Mouse (Mus musculus): ENCODE measurements around the gene Rab11fip3. TPM values are rescaled to one million over a fixed set of nuclear protein-coding genes. Genes with fewer than 3 reads are reported as not detected.
A peak's percentile ranks its signal among the peaks of the same experiment; 100 is the strongest.

The Rab11fip3 gene
- polyA plus RNA-seq, 1 experiment from 2014 or later, result 28.6 TPM

GRCm38 (mm10) chr17:25955736-25956135, 113.6 kb downstream of the Rab11fip3 start:
- Histone ChIP-seq H3K27me3 (ENCODE audit: control insufficient read depth, insufficient read depth, low read length) (peaks cover 28% of the 10 kb centered on the region), H3K4me2 (ENCODE audit: low read length) (no peak overlapping the region), H3K9ac (replicated peaks; ENCODE audit: low read length) (no peak overlapping the region), H3K27ac (replicated peaks; ENCODE audit: low read depth, low read length) (no peak overlapping the region), H3K36me3 (ENCODE audit: control insufficient read depth, insufficient read depth, low read length) (peaks cover 28% of the 10 kb centered on the region), H3K9me3 (ENCODE audit: control insufficient read depth, low read length) (no peaks in the 10 kb centered on the region), H3K4me3 (replicated peaks; ENCODE audit: low read depth, low read length) (no peak overlapping the region), H3K4me1 (ENCODE audit: control insufficient read depth, insufficient read depth, low read length) (no peaks in the 10 kb centered on the region)
- no peak for DNase-seq
- WGBS, result 70% methylated on average over 3 of the region's 3 CpGs
- ATAC-seq (ENCODE audit: low FRiP score, low TSS enrichment), result no peak

GRCm38 (mm10) chr17:25954671-25955070, 114.7 kb downstream of the Rab11fip3 start:
- Histone ChIP-seq H3K4me2 (ENCODE audit: low read length) (no peak overlapping the region), H3K4me1 (ENCODE audit: control insufficient read depth, insufficient read depth, low read length) (no peaks in the 10 kb centered on the region), H3K4me3 (replicated peaks; ENCODE audit: low read depth, low read length) (no peak overlapping the region), H3K9ac (replicated peaks; ENCODE audit: low read length) (no peak overlapping the region), H3K27ac (replicated peaks; ENCODE audit: low read depth, low read length) (no peak overlapping the region), H3K9me3 (ENCODE audit: control insufficient read depth, low read length) (no peaks in the 10 kb centered on the region), H3K27me3 (ENCODE audit: control insufficient read depth, insufficient read depth, low read length) (peaks cover 39% of the 10 kb centered on the region), H3K36me3 (ENCODE audit: control insufficient read depth, insufficient read depth, low read length) (peaks cover 18% of the 10 kb centered on the region)
- DNase-seq, result no peak
- no peak for ATAC-seq (ENCODE audit: low FRiP score, low TSS enrichment)
- 80% methylated on average over 2 of the region's 2 CpGs for WGBS

- H3K4me1 ChIP-seq (ENCODE audit: control insufficient read depth, insufficient read depth, low read length), result no peaks in the 10 kb centered on the region
- no peak for ATAC-seq (ENCODE audit: low FRiP score, low TSS enrichment)
- H3K4me2 ChIP-seq (ENCODE audit: low read length), result no peak overlapping the region
- H3K36me3 ChIP-seq (ENCODE audit: control insufficient read depth, insufficient read depth, low read length), result 0 out of 2 replicates have a peak, but pooled peaks cover 5% of the 10 kb centered on the region
- H3K9ac ChIP-seq (replicated peaks; ENCODE audit: low read length), result no peak overlapping the region
- no peak overlapping the region for H3K27ac ChIP-seq (replicated peaks; ENCODE audit: low read depth, low read length)
- H3K4me3 ChIP-seq (replicated peaks; ENCODE audit: low read depth, low read length), result no peak overlapping the region
- peaks cover 40% of the 10 kb centered on the region for H3K27me3 ChIP-seq (ENCODE audit: control insufficient read depth, insufficient read depth, low read length)
- WGBS, result 77% methylated on average over 5 of the region's 5 CpGs
- no peaks in the 10 kb centered on the region for H3K9me3 ChIP-seq (ENCODE audit: control insufficient read depth, low read length)
- no peak for DNase-seq
Measured at GRCm38 (mm10) chr17:25953161-25953560, 116.2 kb downstream of the Rab11fip3 start.

GRCm38 (mm10) chr17:25951803-25952623, 117.3 kb downstream of the Rab11fip3 start, which contains the start of gene A930017K11Rik:
Gene A930017K11Rik, minus strand, starts transcription at chr17:25952565.
- DNase-seq, result no peak
- ATAC-seq (ENCODE audit: low FRiP score, low TSS enrichment), result no peak
- peaks cover 40% of the 10 kb centered on the region for H3K27me3 ChIP-seq (ENCODE audit: control insufficient read depth, insufficient read depth, low read length)
- H3K9ac ChIP-seq (replicated peaks; ENCODE audit: low read length), result no peak within 1 kb of the TSS
- no peaks in the 10 kb centered on the region for H3K4me1 ChIP-seq (ENCODE audit: control insufficient read depth, insufficient read depth, low read length)
- peak within 1 kb of the TSS; percentile 22 for H3K4me3 ChIP-seq (replicated peaks; ENCODE audit: low read depth, low read length)
- H3K9me3 ChIP-seq (ENCODE audit: control insufficient read depth, low read length), result no peaks in the 10 kb centered on the region
- 1% methylated on average over 58 of the region's 58 CpGs for WGBS
- H3K36me3 ChIP-seq (ENCODE audit: control insufficient read depth, insufficient read depth, low read length), result no peaks in the 10 kb centered on the region
- no peak within 1 kb of the TSS for H3K27ac ChIP-seq (replicated peaks; ENCODE audit: low read depth, low read length)
- peak within 1 kb of the TSS; percentile 43 for H3K4me2 ChIP-seq (ENCODE audit: low read length)

GRCm38 (mm10) chr17:25951225-25951802, 118.0 kb downstream of the Rab11fip3 start:
- H3K9me3 ChIP-seq (ENCODE audit: control insufficient read depth, low read length), result no peaks in the 10 kb centered on the region
- peak overlapping the region; percentile 22 for H3K4me3 ChIP-seq (replicated peaks; ENCODE audit: low read depth, low read length)
- H3K4me1 ChIP-seq (ENCODE audit: control insufficient read depth, insufficient read depth, low read length), result no peaks in the 10 kb centered on the region
- peaks cover 40% of the 10 kb centered on the region for H3K27me3 ChIP-seq (ENCODE audit: control insufficient read depth, insufficient read depth, low read length)
- H3K27ac ChIP-seq (replicated peaks; ENCODE audit: low read depth, low read length), result no peak overlapping the region
- H3K9ac ChIP-seq (replicated peaks; ENCODE audit: low read length), result no peak overlapping the region
- WGBS, result 2% methylated on average over 33 of the region's 33 CpGs
- no peak for ATAC-seq (ENCODE audit: low FRiP score, low TSS enrichment)
- H3K36me3 ChIP-seq (ENCODE audit: control insufficient read depth, insufficient read depth, low read length), result no peaks in the 10 kb centered on the region
- DNase-seq, result no peak
- H3K4me2 ChIP-seq (ENCODE audit: low read length), result peak overlapping the region; percentile 43

- WGBS, result no CpG with 5 or more reads among the region's 3 CpGs
- Histone ChIP-seq H3K4me3 (replicated peaks; ENCODE audit: low read depth, low read length) (no peak overlapping the region), H3K4me2 (ENCODE audit: low read length) (no peak overlapping the region), H3K9me3 (ENCODE audit: control insufficient read depth, low read length) (no peaks in the 10 kb centered on the region), H3K27me3 (ENCODE audit: control insufficient read depth, insufficient read depth, low read length) (peaks cover 40% of the 10 kb centered on the region), H3K36me3 (ENCODE audit: control insufficient read depth, insufficient read depth, low read length) (no peaks in the 10 kb centered on the region), H3K27ac (replicated peaks; ENCODE audit: low read depth, low read length) (no peak overlapping the region), H3K4me1 (ENCODE audit: control insufficient read depth, insufficient read depth, low read length) (no peaks in the 10 kb centered on the region), H3K9ac (replicated peaks; ENCODE audit: low read length) (no peak overlapping the region)
- DNase-seq, result no peak
- ATAC-seq (ENCODE audit: low FRiP score, low TSS enrichment), result no peak
Measured at GRCm38 (mm10) chr17:25950706-25951105, 118.6 kb downstream of the Rab11fip3 start.

GRCm38 (mm10) chr17:25949981-25950380, 119.4 kb downstream of the Rab11fip3 start:
- no peak overlapping the region for H3K27ac ChIP-seq (replicated peaks; ENCODE audit: low read depth, low read length)
- 77% methylated on average over 5 of the region's 5 CpGs for WGBS
- H3K4me1 ChIP-seq (ENCODE audit: control insufficient read depth, insufficient read depth, low read length), result no peaks in the 10 kb centered on the region
- DNase-seq, result no peak
- H3K9me3 ChIP-seq (ENCODE audit: control insufficient read depth, low read length), result no peaks in the 10 kb centered on the region
- no peaks in the 10 kb centered on the region for H3K36me3 ChIP-seq (ENCODE audit: control insufficient read depth, insufficient read depth, low read length)
- ATAC-seq (ENCODE audit: low FRiP score, low TSS enrichment), result no peak
- H3K4me3 ChIP-seq (replicated peaks; ENCODE audit: low read depth, low read length), result no peak overlapping the region
- H3K4me2 ChIP-seq (ENCODE audit: low read length), result no peak overlapping the region; the same call in 1 of the 2 replicates
- H3K9ac ChIP-seq (replicated peaks; ENCODE audit: low read length), result no peak overlapping the region
- peaks cover 40% of the 10 kb centered on the region for H3K27me3 ChIP-seq (ENCODE audit: control insufficient read depth, insufficient read depth, low read length)

GRCm38 (mm10) chr17:25948051-25948450, 121.3 kb downstream of the Rab11fip3 start:
- ATAC-seq (ENCODE audit: low FRiP score, low TSS enrichment) (no peak), DNase-seq (no peak)
- no peaks in the 10 kb centered on the region for H3K9me3 ChIP-seq (ENCODE audit: control insufficient read depth, low read length)
- no peak overlapping the region for H3K27ac ChIP-seq (replicated peaks; ENCODE audit: low read depth, low read length)
- H3K9ac ChIP-seq (replicated peaks; ENCODE audit: low read length), result no peak overlapping the region
- no peak overlapping the region for H3K4me2 ChIP-seq (ENCODE audit: low read length)
- 80% methylated on average over 8 of the region's 8 CpGs for WGBS
- no peaks in the 10 kb centered on the region for H3K36me3 ChIP-seq (ENCODE audit: control insufficient read depth, insufficient read depth, low read length)
- no peak overlapping the region for H3K4me3 ChIP-seq (replicated peaks; ENCODE audit: low read depth, low read length)
- H3K27me3 ChIP-seq (ENCODE audit: control insufficient read depth, insufficient read depth, low read length), result peaks cover 34% of the 10 kb centered on the region
- no peaks in the 10 kb centered on the region for H3K4me1 ChIP-seq (ENCODE audit: control insufficient read depth, insufficient read depth, low read length)

GRCm38 (mm10) chr17:25947576-25947975, 121.8 kb downstream of the Rab11fip3 start:
- WGBS, result 91% methylated on average over 4 of the region's 4 CpGs
- Histone ChIP-seq H3K27me3 (ENCODE audit: control insufficient read depth, insufficient read depth, low read length) (peaks cover 29% of the 10 kb centered on the region), H3K4me1 (ENCODE audit: control insufficient read depth, insufficient read depth, low read length) (no peaks in the 10 kb centered on the region), H3K9me3 (ENCODE audit: control insufficient read depth, low read length) (no peaks in the 10 kb centered on the region), H3K27ac (replicated peaks; ENCODE audit: low read depth, low read length) (no peak overlapping the region), H3K4me2 (ENCODE audit: low read length) (no peak overlapping the region), H3K9ac (replicated peaks; ENCODE audit: low read length) (no peak overlapping the region), H3K36me3 (ENCODE audit: control insufficient read depth, insufficient read depth, low read length) (no peaks in the 10 kb centered on the region), H3K4me3 (replicated peaks; ENCODE audit: low read depth, low read length) (no peak overlapping the region)
- ATAC-seq (ENCODE audit: low FRiP score, low TSS enrichment) (no peak), DNase-seq (no peak)

Data from midbrain, embryonic 14.5 days (tissue).